In genomic region chr5:88364768-88365167, GRCm38 (mm10) we compare ENCODE assay signal across 9 mouse cellular contexts. TPM values are rescaled to one million over a fixed set of nuclear protein-coding genes. Genes with fewer than 3 reads are reported as not detected.
DNase-seq lines count a peak whose midpoint lies in the region; ATAC-seq and TF ChIP-seq lines count a peak whose summit lies in the region.
"Had no signal": no experiment of that assay in that cellular context is flagged by ENCODE, and none has a peak within 500 bp of the region (broad histone marks: within the 10 kb centered on the region; RNA-seq: fewer than 3 reads in every experiment).

No protein-coding gene starts in this region.

- peak; percentile 33 to 45 for DNase-seq in adrenal gland, postnatal 36 days
- DNase-seq in left cerebral cortex, postnatal 25 days (ENCODE audit: low spot score in 2 of 2) = peak; percentile 55 to 57
- peak; percentile 5 to 7 for DNase-seq in right cerebral cortex, postnatal 36 days (ENCODE audit: low spot score in 2 of 2)
- no peak for DNase-seq in heart, adult 11 months

- no peak for TF ChIP-seq POLR2A in ES-Bruce4 (IDR thresholded peaks at IDR 0.05; ENCODE audit: insufficient read depth, low read length)

- H3K4me3 ChIP-seq in intestine, postnatal 0 days (ENCODE audit: low read depth, low read length) = no peak overlapping the region
- H3K4me3 ChIP-seq in intestine, embryonic 15.5 days (replicated peaks) = no peak overlapping the region
- no peak overlapping the region for H3K4me3 ChIP-seq in ES-Bruce4 (ENCODE audit: low read depth, low read length)
- H3K4me3 ChIP-seq: megakaryocyte, embryonic 14.5 days had no signal

- peak; percentile 80 for TF ChIP-seq CTCF in intestine, postnatal 0 days (IDR thresholded peaks at IDR 0.05; ENCODE audit: low read depth)
- TF ChIP-seq CTCF in ES-Bruce4 (IDR thresholded peaks at IDR 0.05; ENCODE audit: low read depth, low read length) = peak; percentile 9

- no peaks in the 10 kb centered on the region for H3K9me3 ChIP-seq in intestine, postnatal 0 days (ENCODE audit: control insufficient read depth)
- no peaks in the 10 kb centered on the region for H3K9me3 ChIP-seq in intestine, embryonic 15.5 days
- H3K9me3 ChIP-seq in ES-Bruce4 (replicated peaks; ENCODE audit: control insufficient read depth, insufficient read depth, low read length, poor library complexity, severe bottlenecking) = no peaks in the 10 kb centered on the region; the same call in 1 of the 2 replicates
- H3K9me3 ChIP-seq: megakaryocyte, embryonic 14.5 days had no signal

- H3K4me1 ChIP-seq in intestine, postnatal 0 days (replicated peaks; ENCODE audit: control insufficient read depth, insufficient read depth, low read length) = no peaks in the 10 kb centered on the region
- H3K4me1 ChIP-seq in intestine, embryonic 15.5 days (replicated peaks) = no peaks in the 10 kb centered on the region
- H3K4me1 ChIP-seq in ES-Bruce4 (ENCODE audit: control insufficient read depth, insufficient read depth, low read length) = no peaks in the 10 kb centered on the region
- H3K4me1 ChIP-seq: megakaryocyte, embryonic 14.5 days had no signal

- intact Hi-C loops in left cerebral cortex, postnatal 25 days (cut with DNase I) = no loop called here

- H3K27me3 ChIP-seq in intestine, postnatal 0 days (replicated peaks; ENCODE audit: control insufficient read depth, insufficient read depth, low read length) = no peaks in the 10 kb centered on the region
- no peaks in the 10 kb centered on the region for H3K27me3 ChIP-seq in intestine, embryonic 15.5 days (replicated peaks)
- no peaks in the 10 kb centered on the region for H3K27me3 ChIP-seq in ES-Bruce4 (ENCODE audit: control insufficient read depth, insufficient read depth, low read length, poor library complexity, severe bottlenecking)
- H3K27me3 ChIP-seq: megakaryocyte, embryonic 14.5 days had no signal

- no peak overlapping the region for H3K4me2 ChIP-seq in intestine, postnatal 0 days (replicated peaks; ENCODE audit: low read depth)
- H3K4me2 ChIP-seq in intestine, embryonic 15.5 days (replicated peaks) = no peak overlapping the region

- ATAC-seq in intestine, postnatal 0 days = no peak
- ATAC-seq in intestine, embryonic 15.5 days = no peak
- ATAC-seq in hematopoietic stem cell, adult 5-6 weeks (replicated peaks in 1 of 2; ENCODE audit: insufficient read depth in 1 of 2, low FRiP score in 2 of 2, low TSS enrichment in 1 of 2, low read depth in 1 of 2, poor library complexity in 2 of 2, severe bottlenecking in 2 of 2) = peak; percentile 62 to 89; a peak in 3 of 4 replicates

- H3K36me3 ChIP-seq in intestine, postnatal 0 days (ENCODE audit: control insufficient read depth, insufficient read depth) = no peaks in the 10 kb centered on the region
- no peaks in the 10 kb centered on the region for H3K36me3 ChIP-seq in intestine, embryonic 15.5 days
- no peaks in the 10 kb centered on the region for H3K36me3 ChIP-seq in ES-Bruce4 (ENCODE audit: control insufficient read depth, insufficient read depth, low read length, poor library complexity, severe bottlenecking)

- TF ChIP-seq EP300 in ES-Bruce4 (IDR thresholded peaks at IDR 0.05; ENCODE audit: insufficient read depth, low read depth, low read length) = no peak

- no peak overlapping the region for H3K27ac ChIP-seq in intestine, postnatal 0 days (ENCODE audit: low read depth, low read length)
- H3K27ac ChIP-seq in intestine, embryonic 15.5 days = no peak overlapping the region
- H3K27ac ChIP-seq in ES-Bruce4 (ENCODE audit: insufficient read depth, low read length) = no peak overlapping the region

- WGBS in intestine, postnatal 0 days = 8% methylated on average over 5 of the region's 5 CpGs
- WGBS in intestine, embryonic 15.5 days = 3% methylated on average over 5 of the region's 5 CpGs

- H3K9ac ChIP-seq in intestine, postnatal 0 days (ENCODE audit: low read depth, low read length) = no peak overlapping the region
- no peak overlapping the region for H3K9ac ChIP-seq in intestine, embryonic 15.5 days
- H3K9ac ChIP-seq in ES-Bruce4 (ENCODE audit: low read depth, poor library complexity, severe bottlenecking) = no peak overlapping the region

RNA-seq across cellular contexts. Expression of gene Amtn, which starts 11.1 kb away (rescaled TPM):
- polyA plus RNA-seq in intestine, postnatal 0 days (2015; fragmentation: Nextera tagmentation; extraction: Ambion mirVana) = 0.16 TPM in 1 of 2 replicates, not detected in the other
- polyA plus RNA-seq in intestine, embryonic 15.5 days (2015; fragmentation: Nextera tagmentation; extraction: Ambion mirVana) = not detected in 2 replicates
- polyA plus RNA-seq in ES-Bruce4 (2011; ENCODE audit: insufficient read depth, insufficient read length, low read depth, missing spikeins) = not detected in 2 replicates
- total RNA-seq in adrenal gland, postnatal 36 days (2021) = not detected
- total RNA-seq in hematopoietic stem cell, adult 5-6 weeks (2017) = not detected in 2 replicates
- total RNA-seq in left cerebral cortex, postnatal 25 days (2021) = not detected

RNA-seq across cellular contexts. Expression of gene Prol1, which starts 47.7 kb away (rescaled TPM):
- not detected in 2 replicates for polyA plus RNA-seq in intestine, postnatal 0 days (2015; fragmentation: Nextera tagmentation; extraction: Ambion mirVana)
- polyA plus RNA-seq in intestine, embryonic 15.5 days (2015; fragmentation: Nextera tagmentation; extraction: Ambion mirVana) = not detected in 2 replicates
- polyA plus RNA-seq in ES-Bruce4 (2011; ENCODE audit: insufficient read depth, insufficient read length, low read depth, missing spikeins) = not detected in 2 replicates
- not detected for total RNA-seq in adrenal gland, postnatal 36 days (2021)
- total RNA-seq in hematopoietic stem cell, adult 5-6 weeks (2017) = not detected in 2 replicates
- total RNA-seq in left cerebral cortex, postnatal 25 days (2021) = not detected

Comparison
In these comparisons a context has a peak if more than half of its experiments do, and no peak if none do; other contexts are left out.
1. ATAC-seq: peak in hematopoietic stem cell, adult 5-6 weeks (2 of 2); none in intestine, postnatal 0 days (single experiment) and intestine, embryonic 15.5 days (single experiment).